Mouse (Mus musculus) heart, postnatal 0 days (tissue): Measurements from ENCODE around the gene Dydc2.

Source experiments
- CTCF ChIP-seq: IDR thresholded peaks from 2 replicates; pipeline ENCODE4 v1.5.1; 2016; ENCODE audit warnings: antibody characterized with exemption, control low read depth, low read depth
- EP300 ChIP-seq: IDR thresholded peaks from 2 replicates; pipeline ENCODE4 v1.6.1; 2016; ENCODE audit warnings: antibody characterized with exemption, low read depth

DNA sequence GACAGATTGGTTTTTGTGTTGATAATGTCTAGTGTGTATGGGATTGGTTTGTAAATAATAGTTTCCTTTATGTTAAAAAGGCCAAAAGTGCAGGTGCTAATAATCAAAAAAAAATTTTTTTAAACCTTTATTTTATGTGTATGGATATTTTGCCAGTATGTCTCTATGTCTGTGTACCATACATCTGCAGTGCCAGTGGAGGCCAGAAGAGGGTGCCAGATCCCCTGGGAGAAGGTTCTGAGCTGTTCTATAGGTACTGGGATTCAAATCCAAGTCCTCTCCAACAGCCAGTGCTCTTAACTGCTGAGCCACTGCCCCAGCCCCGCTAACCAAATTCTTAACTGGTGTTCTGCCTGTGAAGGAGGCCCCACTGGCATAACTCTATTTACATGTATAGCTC, 18.5 kb upstream of the Dydc2 start:
- TF ChIP-seq CTCF (peak; percentile 29), EP300 (no peak)
